Mouse (Mus musculus): Measurements from ENCODE around the gene Clpsl2.

Clpsl2 gene

DNA sequence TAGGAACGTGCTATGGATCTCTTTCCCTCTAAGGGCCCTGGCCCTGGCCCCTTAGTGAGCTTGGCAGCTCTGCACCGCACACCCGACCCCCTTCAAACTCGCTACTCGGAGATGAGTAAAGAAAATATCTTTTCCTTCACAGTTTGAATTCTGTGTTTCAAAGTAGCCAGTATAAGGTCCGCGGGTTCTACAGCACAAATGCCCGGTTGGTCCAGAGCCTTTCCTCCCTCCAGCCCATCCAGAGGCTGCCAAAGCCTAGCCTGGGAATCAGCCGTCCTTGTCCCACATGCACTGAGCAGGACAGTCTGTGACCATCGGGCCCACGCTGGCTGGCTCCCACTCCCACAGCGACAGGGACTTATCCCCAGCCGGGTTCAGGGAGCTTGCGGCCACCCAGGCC, at the start of gene Clpsl2:
Gene Clpsl2 (plus strand): TSS at position 301 of the 400 bp plus-strand sequence.
- DNase-seq (ENCODE audit: low read depth, low spot score), result no peak

DNA sequence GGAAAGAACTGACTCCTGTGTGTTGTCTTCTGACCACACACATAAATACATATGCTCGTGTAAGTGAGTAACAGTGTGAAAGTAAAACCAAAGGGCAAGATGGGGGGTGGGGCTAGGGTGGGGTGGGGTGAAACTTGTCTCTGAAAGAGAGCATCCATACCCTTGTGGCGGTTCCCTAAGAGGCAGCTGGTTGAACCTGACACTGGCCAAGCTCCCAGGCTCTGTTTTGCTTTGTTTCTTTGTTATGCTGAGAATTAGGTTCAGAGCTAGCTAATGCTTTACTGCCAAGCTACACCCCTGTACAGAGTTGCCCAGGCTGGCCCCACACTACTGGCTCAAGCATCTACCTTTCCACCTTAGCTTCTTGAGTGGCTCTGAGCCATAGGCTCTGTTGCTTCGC, 48.7 kb upstream of the Clpsl2 start:
- DNase-seq (ENCODE audit: low read depth, low spot score), result no peak

DNA sequence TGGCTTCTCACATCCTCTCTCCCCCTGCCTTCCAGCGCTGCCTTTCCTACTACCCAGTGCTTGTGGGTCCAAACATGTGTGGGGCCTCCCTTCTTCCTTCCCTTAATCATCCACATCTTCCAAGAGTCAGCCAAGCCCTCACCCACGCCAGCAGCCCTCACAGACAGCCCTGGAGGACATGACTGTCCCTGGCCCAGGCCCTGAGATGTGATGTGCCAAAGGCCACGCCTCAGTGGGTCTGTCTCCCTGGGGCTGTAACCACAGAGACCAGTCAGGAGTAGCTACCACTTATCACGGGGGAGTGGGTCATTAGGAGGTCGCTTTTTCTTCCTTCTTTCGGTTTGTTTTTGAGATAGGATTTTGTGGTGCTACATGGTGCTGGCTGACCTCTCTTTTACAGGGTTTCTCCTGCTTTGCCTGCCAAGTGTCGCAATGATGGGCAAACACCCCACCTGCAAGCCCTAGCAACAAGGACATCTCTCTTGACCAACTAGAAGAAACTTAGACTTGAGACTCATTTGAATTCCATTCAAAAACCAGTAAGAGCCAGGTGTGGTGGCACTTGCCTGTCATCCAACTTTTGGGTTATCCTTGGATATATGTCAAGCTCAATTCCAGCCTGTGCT, 46.9 kb upstream of the Clpsl2 start:
- DNase-seq (ENCODE audit: low read depth, low spot score), result no peak

DNA sequence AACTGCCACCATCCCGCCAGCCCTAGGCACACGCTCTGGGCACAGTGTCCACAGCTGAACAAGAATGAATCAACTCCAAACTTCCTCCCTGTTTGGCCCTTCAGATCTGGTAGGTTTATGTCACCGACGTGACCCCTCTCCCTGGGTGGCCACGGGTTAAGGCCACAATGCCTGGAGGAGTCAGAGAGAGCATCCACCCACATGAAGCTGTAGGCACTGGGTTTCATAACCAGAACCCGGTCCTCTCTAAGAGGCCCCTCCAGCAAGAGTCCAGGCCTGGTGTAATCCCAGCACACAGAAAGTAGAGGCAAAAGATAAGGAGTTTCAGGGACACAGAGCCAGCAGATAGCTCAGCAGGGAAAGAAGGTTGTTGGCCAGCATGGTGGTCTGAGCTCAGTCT, 45.0 kb upstream of the Clpsl2 start:
- no peak for DNase-seq (ENCODE audit: low read depth, low spot score)

DNA sequence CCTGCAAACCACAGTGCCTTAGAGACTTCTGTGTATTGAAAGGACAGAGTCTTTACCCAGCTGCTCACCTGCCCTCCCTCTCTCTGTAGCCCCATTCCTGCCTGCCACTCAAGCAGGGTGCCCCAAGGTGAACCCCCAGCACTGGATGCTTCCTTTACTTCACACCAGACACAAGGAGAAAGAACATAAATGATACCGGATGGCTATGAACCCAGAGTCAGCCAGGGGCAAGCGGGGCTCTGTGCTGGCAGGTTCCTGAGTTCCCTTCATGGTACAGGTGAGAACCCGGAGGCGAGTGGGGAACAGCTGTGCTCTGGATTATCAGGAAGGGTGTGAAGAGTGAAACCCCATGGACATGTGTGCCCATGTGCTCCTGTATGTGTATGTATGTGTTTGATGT, 43.6 kb upstream of the Clpsl2 start:
- DNase-seq (ENCODE audit: low read depth, low spot score), result no peak

DNA sequence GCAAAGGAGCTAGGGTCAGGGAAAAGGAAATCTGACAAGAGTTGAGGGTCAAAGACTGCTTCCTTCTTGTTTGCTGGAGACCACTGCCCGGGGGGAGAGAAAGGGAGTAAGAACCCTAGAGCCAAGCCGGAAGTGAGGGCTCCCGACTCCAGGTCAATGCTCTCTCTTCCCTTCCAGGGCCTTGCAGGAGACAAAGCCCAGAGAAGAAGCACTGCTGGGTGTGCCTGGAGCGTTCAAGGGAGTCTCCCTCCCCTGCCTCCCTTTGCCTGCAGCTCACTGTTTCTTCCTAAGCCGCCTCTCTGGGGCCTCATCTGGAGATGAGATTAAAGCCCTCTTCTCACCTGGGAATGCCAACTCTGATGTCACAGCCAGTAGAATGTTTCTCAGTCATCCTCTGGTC, 42.3 kb upstream of the Clpsl2 start:
- no peak for DNase-seq (ENCODE audit: low read depth, low spot score)

DNA sequence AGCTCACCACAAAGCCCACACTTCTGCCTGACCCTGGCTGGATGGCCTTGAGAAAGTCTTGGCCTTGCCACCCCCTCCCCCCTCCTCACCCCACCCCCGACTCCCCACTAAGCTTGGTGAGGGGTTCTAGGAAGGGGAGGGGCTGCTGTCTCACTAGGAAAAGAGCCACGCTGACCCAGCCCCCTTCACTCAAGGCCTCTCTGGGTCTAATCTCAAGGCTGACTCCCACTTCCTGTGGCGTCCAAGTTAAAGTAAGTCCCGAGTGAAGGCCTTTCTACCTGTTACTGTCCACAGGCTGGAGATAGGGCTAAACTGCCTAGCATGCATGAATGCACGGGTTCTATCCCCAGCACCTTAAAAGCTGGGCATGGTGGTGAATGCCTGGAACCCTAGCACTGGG, 41.7 kb upstream of the Clpsl2 start:
- no peak for DNase-seq (ENCODE audit: low read depth, low spot score)

DNA sequence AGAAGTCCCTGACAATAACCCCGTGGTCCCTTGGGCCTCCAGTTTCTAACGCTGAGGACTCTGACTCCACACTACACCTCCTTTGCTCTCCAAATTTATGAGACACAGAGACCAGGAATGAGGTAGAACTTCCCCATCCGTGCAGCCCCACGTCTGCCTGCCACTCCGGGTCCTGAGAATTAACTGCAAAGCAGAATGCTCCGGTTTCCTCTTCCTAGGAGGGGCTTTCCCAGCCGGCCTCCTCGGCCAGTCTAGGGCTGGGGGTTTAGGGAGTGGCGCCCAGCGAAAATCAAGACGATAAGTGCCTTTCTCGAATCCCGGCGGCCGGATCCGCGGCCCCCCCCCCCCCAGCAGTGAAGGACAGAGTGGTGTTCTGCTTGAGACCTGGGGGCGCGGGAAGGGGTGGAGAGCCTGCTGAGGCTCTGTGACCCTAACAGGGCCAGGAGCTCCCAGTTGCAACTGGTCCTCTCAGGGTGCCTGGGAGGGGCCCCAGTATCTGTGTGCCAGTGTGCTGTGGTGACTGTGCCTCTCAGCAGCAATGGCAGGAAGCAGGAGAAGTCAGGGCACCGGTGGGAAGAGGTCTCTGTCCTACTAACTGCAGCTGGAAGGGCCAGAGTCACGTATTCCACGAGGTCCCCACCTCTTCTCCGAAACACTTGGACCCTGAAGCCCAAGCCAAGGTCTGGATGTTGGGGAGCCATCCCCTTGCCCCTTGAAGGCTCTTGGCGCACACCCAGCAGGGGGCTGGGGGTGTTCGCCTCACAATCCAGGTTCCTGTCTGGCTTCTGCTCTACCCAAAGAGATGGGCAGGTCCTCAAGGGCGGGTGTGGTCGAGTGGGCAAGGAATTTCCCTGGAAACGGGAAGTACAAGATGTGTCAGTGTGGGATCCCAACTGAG, 38.5 kb upstream of the Clpsl2 start:
- DNase-seq (ENCODE audit: low read depth, low spot score), result peak; percentile 34

DNA sequence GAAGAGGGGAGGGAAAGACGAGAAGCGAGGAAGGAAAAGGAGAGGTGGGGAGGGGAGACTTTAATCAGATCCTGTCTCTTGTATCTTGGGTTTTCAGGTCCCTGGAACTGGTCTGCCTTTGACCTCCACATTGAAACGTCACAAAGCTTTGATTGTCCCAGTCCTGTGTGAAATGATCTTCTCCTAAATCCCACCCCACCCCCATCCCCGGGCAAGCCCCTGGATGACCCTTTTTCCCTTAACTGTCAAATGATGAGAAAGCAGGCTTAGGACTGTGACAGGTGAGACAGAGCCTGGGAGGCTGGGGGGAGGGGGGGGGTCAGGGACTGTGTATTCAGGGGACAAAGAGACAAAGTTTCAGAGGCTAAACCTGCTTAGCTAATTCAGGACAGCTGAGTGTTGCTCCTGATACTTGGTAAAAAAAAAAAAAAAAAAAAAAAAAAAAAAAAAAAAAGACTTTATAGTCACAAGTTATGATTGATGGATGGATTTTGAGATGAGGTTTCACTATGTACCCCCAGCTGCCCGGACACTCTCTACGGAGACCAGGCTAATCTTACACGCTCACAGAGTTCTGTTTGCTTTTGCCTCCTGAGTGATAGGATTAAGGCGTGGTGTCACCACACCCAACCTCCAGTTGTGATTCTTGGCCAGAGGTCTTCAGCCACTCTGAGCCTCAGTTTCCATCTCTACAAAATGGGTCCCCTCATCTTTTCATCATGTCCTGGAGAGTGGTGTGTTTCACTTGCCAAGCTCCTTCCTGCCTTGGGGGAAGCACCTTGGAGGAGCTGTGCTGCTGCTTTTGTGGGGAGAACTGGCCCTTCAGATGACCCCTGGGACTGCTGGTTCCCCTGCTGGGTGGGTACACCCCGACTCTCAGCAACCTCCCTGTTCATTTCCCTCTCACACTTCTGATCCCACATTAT, 37.3 kb upstream of the Clpsl2 start:
- DNase-seq (ENCODE audit: low read depth, low spot score), result no peak

DNA sequence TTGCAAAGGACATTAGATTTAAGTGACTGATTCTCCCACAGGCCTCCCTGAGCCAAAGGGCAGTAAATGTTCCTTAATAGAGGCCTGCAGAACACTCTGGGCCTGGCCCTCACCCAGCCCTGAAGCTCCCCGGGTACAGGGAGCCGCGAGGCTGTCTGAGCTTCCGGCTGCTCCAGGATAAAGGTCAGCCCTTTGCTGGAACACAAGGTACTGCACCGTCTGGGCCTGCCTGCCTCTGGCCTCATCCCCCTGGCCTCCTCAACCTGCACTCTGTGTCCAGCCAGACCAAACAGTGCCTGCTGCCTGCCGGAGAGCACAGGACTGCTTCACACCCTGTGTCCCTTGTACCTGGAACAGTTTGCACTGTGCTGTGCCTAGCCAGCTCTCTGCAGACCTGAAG, 36.5 kb upstream of the Clpsl2 start:
- no peak for DNase-seq (ENCODE audit: low read depth, low spot score)

DNA sequence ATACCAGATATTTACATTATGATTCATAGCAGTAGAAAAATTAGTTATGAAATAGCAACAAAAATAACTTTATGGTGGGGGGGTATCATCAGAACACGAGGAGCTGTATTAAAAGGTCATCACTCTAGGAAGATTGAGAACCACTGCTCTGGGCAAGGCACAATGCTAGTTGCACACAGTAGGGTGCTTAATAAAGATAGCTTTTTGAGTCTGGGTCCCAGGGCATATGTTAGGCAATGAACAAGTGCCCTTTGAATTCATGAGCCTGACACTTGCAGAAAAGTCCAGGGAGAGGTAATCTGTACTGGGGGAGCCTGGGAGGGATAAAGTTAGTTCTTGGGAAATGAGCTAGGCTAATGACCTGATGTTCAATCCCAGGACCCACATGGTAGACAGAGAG, 35.9 kb upstream of the Clpsl2 start:
- DNase-seq (ENCODE audit: low read depth, low spot score), result no peak

DNA sequence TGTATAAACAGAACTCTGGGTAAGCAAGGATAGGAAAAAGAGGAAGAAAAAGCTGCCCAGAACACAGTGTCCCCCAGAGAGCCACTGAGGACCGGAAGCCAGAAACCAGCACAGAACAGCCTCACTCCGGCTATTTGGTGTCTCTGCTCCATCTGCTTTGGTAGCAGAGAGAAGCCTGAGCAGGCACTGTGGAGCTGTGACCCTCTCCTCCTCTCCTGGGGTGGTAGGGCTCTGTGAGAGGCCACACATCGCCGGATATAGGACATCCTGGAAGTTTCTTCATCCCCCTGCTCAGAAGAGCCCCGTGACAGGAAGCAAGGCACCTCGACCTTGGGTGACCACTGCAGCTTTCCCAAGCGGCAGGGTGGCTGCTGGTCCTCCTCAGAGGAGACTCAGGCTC, 35.4 kb upstream of the Clpsl2 start:
- DNase-seq (ENCODE audit: low read depth, low spot score), result no peak

DNA sequence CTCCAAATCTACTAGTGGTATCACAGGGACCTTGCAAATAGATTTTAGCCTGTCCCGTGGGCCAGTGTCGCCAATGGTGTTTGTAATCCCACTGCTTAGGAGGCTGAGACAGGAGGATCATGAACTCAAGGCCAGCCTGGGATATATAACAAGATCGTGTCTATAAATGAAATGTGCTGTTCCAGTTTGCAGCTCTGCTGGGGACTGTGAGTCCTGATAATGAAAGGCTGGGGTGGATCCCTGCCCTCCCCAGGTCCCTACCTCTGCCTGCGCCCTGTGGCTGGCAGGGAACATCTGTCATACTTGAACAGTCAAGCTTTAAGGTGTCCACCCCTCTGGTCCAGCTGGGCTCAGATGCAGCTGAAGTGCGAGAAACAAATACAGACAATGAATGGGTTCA, 34.7 kb upstream of the Clpsl2 start:
- no peak for DNase-seq (ENCODE audit: low read depth, low spot score)

DNA sequence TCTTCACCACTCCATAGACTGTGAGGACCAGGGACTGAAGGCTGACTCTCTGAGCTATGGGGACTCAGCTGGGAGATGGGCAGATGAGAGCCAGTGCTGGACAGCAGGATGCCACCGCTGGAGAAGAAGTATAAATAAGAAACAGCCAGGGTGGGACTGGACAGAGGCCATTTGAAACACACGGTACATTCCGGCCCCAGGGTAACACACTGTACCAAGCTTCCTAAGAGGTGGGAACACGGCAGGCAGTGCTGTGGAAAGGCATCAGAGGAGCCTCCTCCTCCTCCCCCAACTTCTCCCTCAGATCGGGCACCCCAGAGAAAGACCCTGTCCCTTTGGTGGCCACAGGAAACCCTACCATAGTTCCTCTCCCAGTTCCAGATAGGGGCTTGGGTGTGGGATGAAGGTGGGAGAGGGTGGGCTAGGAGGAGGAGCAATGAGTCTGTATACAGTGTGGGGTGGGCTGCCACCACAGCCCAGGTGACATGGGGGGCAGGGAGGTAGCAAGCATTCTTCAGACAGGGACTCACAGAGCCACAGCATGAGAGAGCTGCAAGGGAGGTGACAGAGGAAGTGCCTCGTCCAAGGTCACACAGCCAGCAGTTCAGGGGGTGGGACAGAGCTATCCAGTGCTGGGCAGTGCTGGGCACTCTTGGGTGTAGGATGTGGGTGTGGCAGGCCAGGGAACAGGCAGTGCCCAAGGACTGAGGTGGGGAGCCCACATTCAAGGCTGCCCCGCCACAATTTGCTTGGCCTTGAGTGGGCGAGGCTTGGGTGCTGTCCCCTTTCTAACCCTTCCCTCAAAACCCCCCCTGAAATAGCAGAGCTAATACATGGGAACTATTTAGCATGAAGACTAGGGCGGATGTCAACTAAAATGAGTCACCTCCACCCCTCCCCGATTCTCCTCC, 33.5 kb upstream of the Clpsl2 start:
- peak; percentile 59 for DNase-seq (ENCODE audit: low read depth, low spot score)

DNA sequence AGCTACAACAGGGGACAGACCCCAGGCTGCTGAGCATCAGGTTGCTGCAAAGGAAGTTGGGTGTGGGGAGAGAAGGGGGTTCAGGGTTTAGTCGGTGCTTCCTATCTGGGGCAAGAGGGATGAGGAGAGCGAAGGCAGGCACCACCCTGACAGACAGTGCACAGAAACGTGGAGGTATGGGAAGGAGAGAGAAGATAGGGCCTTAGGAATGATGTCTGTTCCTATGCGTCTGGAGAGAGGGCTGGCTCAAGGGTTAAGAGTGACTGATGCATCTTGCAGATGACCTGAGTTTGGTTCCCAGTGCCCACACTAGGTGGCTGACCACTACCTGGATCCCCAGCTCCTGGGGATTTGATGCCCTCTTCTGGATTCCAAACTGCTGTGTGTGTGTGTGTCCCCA, 32.3 kb upstream of the Clpsl2 start:
- DNase-seq (ENCODE audit: low read depth, low spot score), result peak; percentile 32

DNA sequence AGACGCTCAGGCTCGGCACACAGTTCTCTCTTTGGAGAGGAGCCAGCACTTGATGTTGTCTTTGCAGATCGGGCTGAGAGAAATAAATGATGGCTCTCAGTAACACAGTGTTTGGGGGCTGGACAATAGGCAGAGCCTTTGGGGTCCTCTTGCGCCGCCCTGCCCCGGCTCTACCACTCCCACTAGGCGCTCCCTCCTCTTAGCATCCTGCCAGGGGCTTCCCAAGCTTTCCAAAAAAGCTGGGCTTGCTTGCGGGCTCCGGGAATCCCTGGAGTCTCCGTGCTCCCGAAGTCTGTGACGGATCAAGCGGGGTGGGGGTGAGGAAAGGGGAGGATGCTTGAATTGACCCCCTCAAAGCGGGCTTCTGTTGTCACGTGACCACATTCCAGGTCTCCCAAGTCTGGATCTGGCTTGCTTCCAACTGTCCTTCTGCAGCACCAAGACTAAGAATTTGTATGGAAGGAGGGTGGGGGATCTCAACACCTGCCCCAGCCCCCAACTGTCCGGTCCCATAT, 31.7 kb upstream of the Clpsl2 start, which contains the start of gene Fkbp5:
Gene Fkbp5 (minus strand): TSS at position 87 of the 515 bp plus-strand sequence.
- DNase-seq (ENCODE audit: low read depth, low spot score), result no peak

DNA sequence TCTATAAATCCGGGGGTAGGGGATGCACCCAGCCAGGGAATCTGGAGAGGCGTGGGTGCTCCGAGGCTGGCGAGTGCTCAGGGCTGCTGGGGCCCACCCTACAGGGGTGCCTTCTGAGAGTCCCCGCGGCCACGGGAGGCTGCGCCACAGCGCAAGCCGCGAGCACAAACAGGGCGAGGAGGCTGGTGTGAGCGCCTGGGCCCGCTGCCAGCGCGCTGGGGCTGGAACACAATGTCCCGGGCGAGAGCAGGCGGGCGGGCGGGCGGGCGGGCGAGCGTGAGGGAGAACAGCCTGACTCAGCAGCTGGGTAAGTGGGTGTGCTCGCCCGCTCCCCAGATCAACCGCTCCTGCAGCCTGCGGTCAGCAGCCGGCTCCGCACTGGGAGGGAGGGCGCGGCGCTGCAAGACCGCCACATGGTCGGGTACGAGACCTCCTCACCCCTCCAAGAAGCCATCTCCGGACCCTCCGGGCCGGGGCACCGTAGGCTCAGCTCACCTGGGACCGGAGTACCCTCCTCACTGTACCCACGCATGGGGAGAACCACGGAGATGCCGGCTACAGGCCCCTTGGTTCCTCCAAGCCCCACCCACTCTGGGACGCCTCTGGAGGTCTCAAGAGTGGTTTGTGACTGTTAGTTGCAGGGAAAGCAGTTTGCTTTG, 31.1 kb upstream of the Clpsl2 start:
- DNase-seq (ENCODE audit: low read depth, low spot score), result peak; percentile 78

DNA sequence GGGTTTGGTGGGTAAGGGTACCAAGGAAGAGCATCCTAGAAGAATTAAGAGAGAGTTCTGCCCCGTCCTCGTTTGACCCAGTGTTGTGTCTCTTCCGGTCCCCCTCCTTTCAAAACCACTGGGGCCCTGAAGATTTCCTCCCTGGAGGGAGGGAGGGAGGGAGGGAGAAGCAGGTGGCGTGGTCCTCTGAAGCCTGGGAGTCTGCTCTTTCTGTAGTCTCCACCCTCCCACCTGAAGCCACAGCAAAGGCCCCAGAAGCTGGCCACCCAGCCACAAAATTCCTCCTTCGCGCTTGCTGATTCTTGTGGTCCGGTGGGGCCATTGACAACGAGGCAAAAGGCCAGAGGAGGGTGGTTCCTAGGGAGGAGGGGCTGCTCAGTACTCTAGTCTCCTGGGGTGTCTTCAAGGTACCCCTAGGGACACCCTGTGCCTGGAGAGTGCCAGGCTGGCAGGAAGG, 30.6 kb upstream of the Clpsl2 start:
- DNase-seq (ENCODE audit: low read depth, low spot score), result peak; percentile 49

DNA sequence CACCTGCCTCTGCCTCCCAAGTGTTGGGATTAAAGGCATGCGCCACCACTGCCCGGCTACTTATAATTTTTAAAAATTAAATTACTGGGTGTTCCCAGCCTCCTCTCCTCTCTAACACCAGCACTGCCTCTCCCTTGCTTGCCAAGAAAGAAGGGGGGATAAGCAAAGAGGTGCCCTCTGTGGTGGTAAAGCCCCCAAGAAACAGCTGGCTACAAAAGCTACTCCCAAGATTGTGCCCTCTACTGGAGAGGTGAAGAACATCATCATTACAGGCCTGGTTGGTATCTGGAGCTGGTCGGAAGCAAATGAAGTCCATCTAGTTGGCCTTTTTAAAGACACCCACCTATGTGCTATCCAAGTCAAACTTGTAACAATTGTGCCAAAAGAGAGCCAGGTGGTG, 29.4 kb upstream of the Clpsl2 start:
- DNase-seq (ENCODE audit: low read depth, low spot score), result peak; percentile 63

DNA sequence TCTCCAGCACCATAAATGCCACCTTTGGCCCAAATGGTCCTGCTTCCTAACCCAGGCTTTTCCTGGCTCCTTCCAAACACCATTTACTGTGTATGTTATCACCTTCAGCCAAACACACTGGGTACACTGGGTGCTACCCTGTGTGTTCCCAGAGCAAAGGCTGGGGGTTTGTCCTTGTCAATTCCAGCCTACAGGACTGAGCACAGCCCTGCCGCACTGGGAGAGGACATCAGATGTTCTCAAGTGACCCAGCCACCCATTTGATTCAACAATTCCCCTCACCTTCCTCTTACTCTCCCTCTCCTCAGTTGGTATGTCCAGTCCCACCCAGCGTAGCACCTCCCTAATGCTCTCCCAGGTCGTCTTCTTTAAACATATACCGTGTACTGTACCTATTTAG, 28.6 kb upstream of the Clpsl2 start:
- no peak for DNase-seq (ENCODE audit: low read depth, low spot score)
